In genomic region chr11:107335756-107336155, GRCm38 (mm10) we compare ENCODE assay signal across 9 mouse cellular contexts.
DNase-seq lines count a peak whose midpoint lies in the region; ATAC-seq lines count a peak whose summit lies in the region.
"Had no signal": no experiment of that assay in that cellular context is flagged by ENCODE, and none has a peak within 500 bp of the region (broad histone marks: within the 10 kb centered on the region; RNA-seq: fewer than 3 reads in every experiment).

No protein-coding gene starts in this region.

- H3K27me3 ChIP-seq in lung, embryonic 16.5 days (ENCODE audit: control insufficient read depth, insufficient read depth, low read depth, low read length), result no peaks in the 10 kb centered on the region
- H3K27me3 ChIP-seq in heart, embryonic 10.5 days (ENCODE audit: insufficient read depth, poor library complexity, severe bottlenecking), result no peaks in the 10 kb centered on the region
- H3K27me3 ChIP-seq in neural tube, embryonic 14.5 days (ENCODE audit: control insufficient read depth, insufficient read depth, low read length), result no peaks in the 10 kb centered on the region

- no peak for ATAC-seq in lung, embryonic 16.5 days (ENCODE audit: low read depth)
- peak; percentile 31; the same call in 1 of the 2 replicates for ATAC-seq in neural tube, embryonic 14.5 days (ENCODE audit: low read depth)

- no peaks in the 10 kb centered on the region; the same call in 1 of the 2 replicates for H3K36me3 ChIP-seq in lung, embryonic 16.5 days (ENCODE audit: control insufficient read depth, insufficient read depth, low read length)
- peaks cover 2% of the 10 kb centered on the region; the same call in 1 of the 2 replicates for H3K36me3 ChIP-seq in heart, embryonic 10.5 days
- H3K36me3 ChIP-seq in neural tube, embryonic 14.5 days (ENCODE audit: control insufficient read depth, insufficient read depth, low read length), result no peaks in the 10 kb centered on the region

- peak overlapping the region; percentile 74 for H3K27ac ChIP-seq in lung, embryonic 16.5 days (ENCODE audit: low read length)
- H3K27ac ChIP-seq in heart, embryonic 10.5 days, result peak overlapping the region; percentile 69
- no peak overlapping the region for H3K27ac ChIP-seq in neural tube, embryonic 14.5 days (ENCODE audit: low read depth, low read length)

- peak; percentile 78 for DNase-seq in gastrocnemius, adult 18-20 months (ENCODE audit: low spot score)
- DNase-seq in gastrocnemius, postnatal 36 days, result no peak
- no peak for DNase-seq in lung, adult 18-20 months
- no peak for DNase-seq in heart, embryonic 10.5 days (ENCODE audit: low spot score)
- no peak for DNase-seq in retina, postnatal 1 day
- DNase-seq in T-cell, adult 2 months (ENCODE audit: low spot score), result no peak

- intact Hi-C loops in gastrocnemius, postnatal 36 days (cut with DNase I), result loop anchor here (5.0 kb wide), 1 partner anchor 47 kb away; no protein-coding TSS in a partner anchor

- no peak overlapping the region for H3K4me3 ChIP-seq in lung, embryonic 16.5 days (ENCODE audit: low read length)
- no peak overlapping the region for H3K4me3 ChIP-seq in heart, embryonic 10.5 days
- no peak overlapping the region for H3K4me3 ChIP-seq in neural tube, embryonic 14.5 days (ENCODE audit: low read depth, low read length)
- H3K4me3 ChIP-seq: erythroblast, embryonic 14.5 days had no signal

- WGBS in lung, embryonic 16.5 days, result 76% methylated on average over 11 of the region's 11 CpGs
- 80% methylated on average over 11 of the region's 11 CpGs for WGBS in heart, embryonic 10.5 days
- 63% methylated on average over 11 of the region's 11 CpGs for WGBS in neural tube, embryonic 14.5 days

- H3K4me2 ChIP-seq in lung, embryonic 16.5 days (ENCODE audit: low read depth, low read length), result peak overlapping the region; percentile 24
- no peak overlapping the region for H3K4me2 ChIP-seq in neural tube, embryonic 14.5 days (ENCODE audit: low read depth, low read length)

- H3K9ac ChIP-seq in lung, embryonic 16.5 days (ENCODE audit: low read length), result no peak overlapping the region
- H3K9ac ChIP-seq in neural tube, embryonic 14.5 days (replicated peaks; ENCODE audit: low read depth, low read length), result no peak overlapping the region

- H3K9me3 ChIP-seq in lung, embryonic 16.5 days (ENCODE audit: control insufficient read depth, low read length), result no peaks in the 10 kb centered on the region
- H3K9me3 ChIP-seq in heart, embryonic 10.5 days, result no peaks in the 10 kb centered on the region
- H3K9me3 ChIP-seq in neural tube, embryonic 14.5 days (ENCODE audit: control insufficient read depth, low read length), result no peaks in the 10 kb centered on the region

- peaks cover 25% of the 10 kb centered on the region for H3K4me1 ChIP-seq in lung, embryonic 16.5 days (replicated peaks; ENCODE audit: control insufficient read depth, insufficient read depth, low read length)
- peaks cover 35% of the 10 kb centered on the region for H3K4me1 ChIP-seq in heart, embryonic 10.5 days
- 0 out of 2 replicates have a peak, but pooled peaks cover 5% of the 10 kb centered on the region for H3K4me1 ChIP-seq in neural tube, embryonic 14.5 days (ENCODE audit: control insufficient read depth, insufficient read depth, low read length)
